Mouse (Mus musculus) limb, embryonic 12.5 days (tissue): Measurements from ENCODE around the gene Rangap1. TPM values are rescaled to one million over a fixed set of nuclear protein-coding genes. Genes with fewer than 3 reads are reported as not detected.

Experiments used
- polyA plus RNA-seq: library from polyadenylated mRNA; unstranded; fragments of >200 nt; fragmentation: Nextera tagmentation; extraction: Ambion mirVana; gene quantifications from 2 replicates; pipeline ENCODE4 v1.2.1, GENCODE M21; 2016

The Rangap1 gene
- polyA plus RNA-seq, 1 experiment from 2014 or later, result 125 TPM

Other genes starting within 250 kb of the Rangap1 start
- 16.0 and 22.9 TPM in 2 replicates for gene Ep300, start 160.2 kb downstream of the Rangap1 start, polyA plus RNA-seq
- gene L3mbtl2, start 81.6 kb downstream of the Rangap1 start, polyA plus RNA-seq, result 25.5 and 25.6 TPM in 2 replicates
- gene Chadl, start 48.2 kb downstream of the Rangap1 start, polyA plus RNA-seq, result 10.4 and 11.1 TPM in 2 replicates
- 42.0 and 46.4 TPM in 2 replicates for gene Zc3h7b, start 473 bp downstream of the Rangap1 start, polyA plus RNA-seq
- 26.1 and 27.2 TPM in 2 replicates for gene Tef, start 56.9 kb upstream of the Rangap1 start, polyA plus RNA-seq
- gene Tob2, start 113.3 kb upstream of the Rangap1 start, polyA plus RNA-seq, result 22.6 and 25.0 TPM in 2 replicates
- gene Phf5a, start 126.4 kb upstream of the Rangap1 start, polyA plus RNA-seq, result 147 and 168 TPM in 2 replicates
- gene Aco2, start 126.8 kb upstream of the Rangap1 start, polyA plus RNA-seq, result 139 and 143 TPM in 2 replicates
- gene Polr3h, start 180.7 kb upstream of the Rangap1 start, polyA plus RNA-seq, result 60.1 and 62.4 TPM in 2 replicates
- 7.9 and 9.6 TPM in 2 replicates for gene Csdc2, start 191.2 kb upstream of the Rangap1 start, polyA plus RNA-seq
- gene Pmm1, start 215.4 kb upstream of the Rangap1 start, polyA plus RNA-seq, result 16.7 and 17.1 TPM in 2 replicates
- not detected in 2 replicates for gene 1700029P11Rik, start 235.0 kb upstream of the Rangap1 start, polyA plus RNA-seq
- 91.2 and 91.6 TPM in 2 replicates for gene Xrcc6, start 242.3 kb upstream of the Rangap1 start, polyA plus RNA-seq